Mouse (Mus musculus): ENCODE data around the gene Alkbh2. TPM values are rescaled to one million over a fixed set of nuclear protein-coding genes. Genes with fewer than 3 reads are reported as not detected.

Gene Alkbh2
- polyA plus RNA-seq, 1 experiment = 5.2 TPM

- Histone ChIP-seq H3ac (ENCODE audit: control insufficient read depth, insufficient read length, low read depth) (no peak overlapping the region), H3K4me3 (ENCODE audit: insufficient read depth, poor library complexity, severe bottlenecking) (no peak overlapping the region), H3K79me3 (ENCODE audit: low read depth) (no peaks in the 10 kb centered on the region), H3K27me3 (ENCODE audit: control insufficient read depth, insufficient read depth, insufficient read length) (peaks cover 23% of the 10 kb centered on the region), H3K79me2 (ENCODE audit: control insufficient read depth, insufficient read depth) (no peaks in the 10 kb centered on the region), H3K36me3 (ENCODE audit: control insufficient read depth, insufficient read depth) (no peaks in the 10 kb centered on the region)
- TF ChIP-seq CEBPB (IDR thresholded peaks at IDR 0.05; ENCODE audit: low read depth) (no peak), MAX (IDR thresholded peaks at IDR 0.05) (no peak), FOSL1 (IDR thresholded peaks at IDR 0.05; ENCODE audit: insufficient read depth, low read length, poor library complexity, severe bottlenecking) (no peak), MYOD1 (IDR thresholded peaks at IDR 0.05; ENCODE audit: control insufficient read depth, insufficient read length, low read depth) (no peak), USF1 (IDR thresholded peaks at IDR 0.05; ENCODE audit: low read depth) (no peak), MYOG (IDR thresholded peaks at IDR 0.05; ENCODE audit: control insufficient read depth, extremely low read depth, insufficient read length) (no peak), CTCF (IDR thresholded peaks at IDR 0.05; ENCODE audit: control insufficient read depth, insufficient read depth, insufficient read length) (no peak)
These were observed 37.5 kb downstream of the Alkbh2 start for GRCm38 (mm10) chr5:114090421-114091013.

- H3K36me3 ChIP-seq (ENCODE audit: control insufficient read depth, insufficient read depth) = no peaks in the 10 kb centered on the region
- no peaks in the 10 kb centered on the region for H3K79me3 ChIP-seq (ENCODE audit: low read depth)
- no peak overlapping the region for H3K4me3 ChIP-seq (ENCODE audit: insufficient read depth, poor library complexity, severe bottlenecking)
- H3K27me3 ChIP-seq (ENCODE audit: control insufficient read depth, insufficient read depth, insufficient read length) = peaks cover 16% of the 10 kb centered on the region
- TF ChIP-seq MYOG (IDR thresholded peaks at IDR 0.05; ENCODE audit: control insufficient read depth, extremely low read depth, insufficient read length) (no peak), CEBPB (IDR thresholded peaks at IDR 0.05; ENCODE audit: low read depth) (no peak), CTCF (IDR thresholded peaks at IDR 0.05; ENCODE audit: control insufficient read depth, insufficient read depth, insufficient read length) (no peak)
- H3K79me2 ChIP-seq (ENCODE audit: control insufficient read depth, insufficient read depth) = no peaks in the 10 kb centered on the region
- no peak overlapping the region for H3ac ChIP-seq (ENCODE audit: control insufficient read depth, insufficient read length, low read depth)
These were observed 40.0 kb downstream of the Alkbh2 start for GRCm38 (mm10) chr5:114087875-114088480.

GRCm38 (mm10) chr5:114085501-114085900 lies 42.5 kb downstream of the Alkbh2 start:
- no peaks in the 10 kb centered on the region for H3K79me2 ChIP-seq (ENCODE audit: control insufficient read depth, insufficient read depth)
- H3K36me3 ChIP-seq (ENCODE audit: control insufficient read depth, insufficient read depth) = no peaks in the 10 kb centered on the region
- TF ChIP-seq CTCF (IDR thresholded peaks at IDR 0.05; ENCODE audit: control insufficient read depth, insufficient read depth, insufficient read length) = no peak
- no peak for TF ChIP-seq CEBPB (IDR thresholded peaks at IDR 0.05; ENCODE audit: low read depth)
- TF ChIP-seq MYOG (IDR thresholded peaks at IDR 0.05; ENCODE audit: control insufficient read depth, extremely low read depth, insufficient read length) = no peak
- no peak for TF ChIP-seq USF1 (IDR thresholded peaks at IDR 0.05; ENCODE audit: low read depth)
- no peak for TF ChIP-seq MYOD1 (IDR thresholded peaks at IDR 0.05; ENCODE audit: control insufficient read depth, insufficient read length, low read depth)
- TF ChIP-seq FOSL1 (IDR thresholded peaks at IDR 0.05; ENCODE audit: insufficient read depth, low read length, poor library complexity, severe bottlenecking) = no peak
- TF ChIP-seq MAX (IDR thresholded peaks at IDR 0.05) = no peak
- peaks cover 19% of the 10 kb centered on the region for H3K27me3 ChIP-seq (ENCODE audit: control insufficient read depth, insufficient read depth, insufficient read length)
- no peaks in the 10 kb centered on the region for H3K79me3 ChIP-seq (ENCODE audit: low read depth)
- no peak overlapping the region for H3K4me3 ChIP-seq (ENCODE audit: insufficient read depth, poor library complexity, severe bottlenecking)
- no peak overlapping the region for H3ac ChIP-seq (ENCODE audit: control insufficient read depth, insufficient read length, low read depth)

- Histone ChIP-seq H3ac (ENCODE audit: control insufficient read depth, insufficient read length, low read depth) (no peak overlapping the region), H3K79me3 (ENCODE audit: low read depth) (no peaks in the 10 kb centered on the region), H3K36me3 (ENCODE audit: control insufficient read depth, insufficient read depth) (no peaks in the 10 kb centered on the region), H3K4me3 (ENCODE audit: insufficient read depth, poor library complexity, severe bottlenecking) (no peak overlapping the region), H3K27me3 (ENCODE audit: control insufficient read depth, insufficient read depth, insufficient read length) (peaks cover 27% of the 10 kb centered on the region), H3K79me2 (ENCODE audit: control insufficient read depth, insufficient read depth) (no peaks in the 10 kb centered on the region)
- no peak for TF ChIP-seq MYOG (IDR thresholded peaks at IDR 0.05; ENCODE audit: control insufficient read depth, extremely low read depth, insufficient read length)
These were observed 51.0 kb downstream of the Alkbh2 start for GRCm38 (mm10) chr5:114077009-114077408.

Other genes with a start within 250 kb of the Alkbh2 start
- gene Coro1c, start 219.5 kb downstream of the Alkbh2 start, polyA plus RNA-seq (2012; fragmentation: generic; extraction: Trizol) = 156 TPM
- gene Ssh1, start 134.3 kb downstream of the Alkbh2 start, polyA plus RNA-seq (2012; fragmentation: generic; extraction: Trizol) = 3.7 TPM
- gene Dao, start 124.5 kb downstream of the Alkbh2 start, polyA plus RNA-seq (2012; fragmentation: generic; extraction: Trizol) = not detected
- gene Usp30, start 62.8 kb downstream of the Alkbh2 start, polyA plus RNA-seq (2012; fragmentation: generic; extraction: Trizol) = 11.2 TPM
- 0.04 TPM for gene Svop, start 36.6 kb downstream of the Alkbh2 start, polyA plus RNA-seq (2012; fragmentation: generic; extraction: Trizol)
- 13.7 TPM for gene Ung, start 2.2 kb upstream of the Alkbh2 start, polyA plus RNA-seq (2012; fragmentation: generic; extraction: Trizol)
- 0.26 TPM for gene Acacb, start 18.3 kb upstream of the Alkbh2 start, polyA plus RNA-seq (2012; fragmentation: generic; extraction: Trizol)
- not detected for gene Foxn4, start 145.6 kb upstream of the Alkbh2 start, polyA plus RNA-seq (2012; fragmentation: generic; extraction: Trizol)
- 2.2 TPM for gene Myo1h, start 160.9 kb upstream of the Alkbh2 start, polyA plus RNA-seq (2012; fragmentation: generic; extraction: Trizol)